In genomic region chr11:33740187-33740586, GRCm38 (mm10) we compare ENCODE assay signal across 21 mouse cellular contexts.
A peak's percentile ranks its signal among the peaks of the same experiment; 100 is the strongest.
DNase-seq lines count a peak whose midpoint lies in the region; ATAC-seq and TF ChIP-seq lines count a peak whose summit lies in the region.
"Had no signal": no experiment of that assay in that cellular context is flagged by ENCODE, and none has a peak within 500 bp of the region (broad histone marks: within the 10 kb centered on the region; RNA-seq: fewer than 3 reads in every experiment).

No protein-coding gene starts in this region.

- no peak for ATAC-seq in megakaryocyte, adult 5-6 weeks (ENCODE audit: poor library complexity, severe bottlenecking)
- ATAC-seq in midbrain, embryonic 15.5 days (replicated peaks), result no peak
- ATAC-seq: activated CD4-positive, CD25-positive, alpha-beta regulatory T cell, adult 4 months; CD4-positive, CD25-positive, alpha-beta regulatory T cell, adult 4 months; forebrain, embryonic 13.5 days; forebrain, embryonic 15.5 days; forebrain, postnatal 0 days; Patski had no signal

- WGBS in midbrain, embryonic 15.5 days, result 86% methylated on average over 3 of the region's 3 CpGs
- WGBS in thymus, adult 2 months, result 85% methylated on average over 3 of the region's 3 CpGs

- no peak overlapping the region for H3K9ac ChIP-seq in midbrain, embryonic 15.5 days
- H3K9ac ChIP-seq: embryonic facial prominence, embryonic 12.5 days; forebrain, embryonic 13.5 days; forebrain, embryonic 15.5 days; forebrain, postnatal 0 days had no signal

- TF ChIP-seq CTCF in thymus, adult 2 months (IDR thresholded peaks at IDR 0.05; ENCODE audit: borderline replicate concordance, control insufficient read depth, extremely low read depth, insufficient read depth, low read length, poor library complexity), result no peak

- H3K4me1 ChIP-seq in megakaryocyte, embryonic 14.5 days, result peaks cover 6% of the 10 kb centered on the region; the same call in 1 of the 2 replicates
- H3K4me1 ChIP-seq in midbrain, embryonic 15.5 days, result peaks cover 18% of the 10 kb centered on the region; the same call in 1 of the 2 replicates
- H3K4me1 ChIP-seq in thymus, adult 2 months (replicated peaks; ENCODE audit: control insufficient read depth, insufficient read depth, low read length), result 0 out of 2 replicates have a peak, but pooled peaks cover 4% of the 10 kb centered on the region

- peak; percentile 6 for DNase-seq in 3T3-L1 (ENCODE audit: low read depth, low spot score)
- no peak for DNase-seq in thymus, adult 2 months
- DNase-seq: adrenal gland, adult 8-10 months; adrenal gland, postnatal 14 days; adrenal gland, postnatal 36 days; cerebellum, adult 11-12 months; cerebellum, adult 2 months; cerebellum, adult 9-10 months; cerebellum, postnatal 14 days; forebrain, postnatal 0 days had no signal

- H3K4me3 ChIP-seq in megakaryocyte, embryonic 14.5 days (replicated peaks), result peak overlapping the region; percentile 1
- H3K4me3 ChIP-seq in midbrain, embryonic 15.5 days, result no peak overlapping the region
- no peak overlapping the region for H3K4me3 ChIP-seq in thymus, adult 2 months (ENCODE audit: control insufficient read depth, insufficient read depth, low read length)
- H3K4me3 ChIP-seq: embryonic facial prominence, embryonic 10.5 days; embryonic facial prominence, embryonic 12.5 days; forebrain, embryonic 13.5 days; forebrain, embryonic 15.5 days had no signal

- H3K9me3 ChIP-seq in megakaryocyte, embryonic 14.5 days, result no peaks in the 10 kb centered on the region
- no peaks in the 10 kb centered on the region for H3K9me3 ChIP-seq in midbrain, embryonic 15.5 days
- H3K9me3 ChIP-seq: embryonic facial prominence, embryonic 10.5 days; embryonic facial prominence, embryonic 12.5 days; forebrain, embryonic 13.5 days; forebrain, embryonic 15.5 days had no signal

- no peaks in the 10 kb centered on the region for H3K36me3 ChIP-seq in megakaryocyte, embryonic 14.5 days (replicated peaks; ENCODE audit: low read length)
- no peaks in the 10 kb centered on the region for H3K36me3 ChIP-seq in midbrain, embryonic 15.5 days (replicated peaks)
- no peaks in the 10 kb centered on the region for H3K36me3 ChIP-seq in thymus, adult 2 months (ENCODE audit: control insufficient read depth, insufficient read depth, low read length)
- H3K36me3 ChIP-seq: embryonic facial prominence, embryonic 10.5 days; embryonic facial prominence, embryonic 12.5 days; forebrain, embryonic 15.5 days; G1E had no signal

- H3K27me3 ChIP-seq in megakaryocyte, embryonic 14.5 days (replicated peaks), result peaks cover 9% of the 10 kb centered on the region
- H3K27me3 ChIP-seq in midbrain, embryonic 15.5 days (replicated peaks), result no peaks in the 10 kb centered on the region
- no peaks in the 10 kb centered on the region for H3K27me3 ChIP-seq in thymus, adult 2 months (ENCODE audit: control insufficient read depth, insufficient read depth, low read length)
- H3K27me3 ChIP-seq: forebrain, embryonic 13.5 days; forebrain, embryonic 15.5 days; Patski had no signal

- H3K4me2 ChIP-seq in midbrain, embryonic 15.5 days, result no peak overlapping the region
- H3K4me2 ChIP-seq: embryonic facial prominence, embryonic 12.5 days; forebrain, embryonic 13.5 days; forebrain, embryonic 15.5 days had no signal

- TF ChIP-seq POLR2A in thymus, adult 2 months (IDR thresholded peaks at IDR 0.05; ENCODE audit: control insufficient read depth, extremely low read depth, insufficient read depth, low read length, poor library complexity), result no peak

- no peak overlapping the region for H3K27ac ChIP-seq in midbrain, embryonic 15.5 days
- H3K27ac ChIP-seq in thymus, adult 2 months (ENCODE audit: control insufficient read depth, insufficient read depth, low read length), result no peak overlapping the region
- H3K27ac ChIP-seq: embryonic facial prominence, embryonic 10.5 days; embryonic facial prominence, embryonic 12.5 days; forebrain, embryonic 13.5 days; forebrain, embryonic 15.5 days had no signal
